Comparison of ENCODE assay signal across 8 mouse cellular contexts in genomic region chr7:19589917-19590316, GRCm38 (mm10). TPM values are rescaled to one million over a fixed set of nuclear protein-coding genes. Genes with fewer than 3 reads are reported as not detected.
DNase-seq lines count a peak whose midpoint lies in the region; ATAC-seq and TF ChIP-seq lines count a peak whose summit lies in the region.

No protein-coding gene starts in this region.

- no peaks in the 10 kb centered on the region for H3K4me1 ChIP-seq in kidney, embryonic 14.5 days (ENCODE audit: control insufficient read depth, insufficient read depth, low read length)
- H3K4me1 ChIP-seq in limb, embryonic 14.5 days (ENCODE audit: control insufficient read depth, insufficient read depth, low read length), result no peaks in the 10 kb centered on the region
- H3K4me1 ChIP-seq in midbrain, postnatal 0 days (ENCODE audit: insufficient read depth, low read length), result no peaks in the 10 kb centered on the region

- H3K36me3 ChIP-seq in kidney, embryonic 14.5 days (ENCODE audit: control insufficient read depth, insufficient read depth, low read length), result peaks cover 100% of the 10 kb centered on the region
- H3K36me3 ChIP-seq in limb, embryonic 14.5 days (ENCODE audit: control insufficient read depth, insufficient read depth, low read length), result peaks cover 97% of the 10 kb centered on the region
- peaks cover 85% of the 10 kb centered on the region for H3K36me3 ChIP-seq in midbrain, postnatal 0 days (ENCODE audit: insufficient read depth, low read length)
- H3K36me3 ChIP-seq in splenic B cell, adult 2 months (ENCODE audit: control insufficient read depth, insufficient read depth, low read length, poor library complexity, severe bottlenecking), result peaks cover 5% of the 10 kb centered on the region; the same call in 1 of the 2 replicates

- H3K4me2 ChIP-seq in kidney, embryonic 14.5 days (replicated peaks; ENCODE audit: low read depth, low read length), result no peak overlapping the region
- no peak overlapping the region for H3K4me2 ChIP-seq in limb, embryonic 14.5 days (replicated peaks; ENCODE audit: low read depth, low read length, severe bottlenecking)
- H3K4me2 ChIP-seq in midbrain, postnatal 0 days (ENCODE audit: low read depth, low read length, poor library complexity, severe bottlenecking), result no peak overlapping the region

- no peak overlapping the region for H3K4me3 ChIP-seq in kidney, embryonic 14.5 days (ENCODE audit: low read length)
- H3K4me3 ChIP-seq in limb, embryonic 14.5 days (replicated peaks; ENCODE audit: low read length), result no peak overlapping the region
- no peak overlapping the region for H3K4me3 ChIP-seq in midbrain, postnatal 0 days (ENCODE audit: low read depth, low read length)

- TF ChIP-seq CTCF in midbrain, postnatal 0 days (IDR thresholded peaks at IDR 0.05), result peak; percentile 93

- H3K27ac ChIP-seq in kidney, embryonic 14.5 days (ENCODE audit: low read depth, low read length), result no peak overlapping the region
- H3K27ac ChIP-seq in limb, embryonic 14.5 days (replicated peaks; ENCODE audit: low read depth, low read length), result no peak overlapping the region
- H3K27ac ChIP-seq in midbrain, postnatal 0 days (ENCODE audit: low read depth, low read length), result 0 out of 2 replicates have a peak overlapping the region, but pooled peaks have one; percentile 38

- no peak overlapping the region for H3K9ac ChIP-seq in kidney, embryonic 14.5 days (ENCODE audit: low read depth, low read length)
- no peak overlapping the region for H3K9ac ChIP-seq in limb, embryonic 14.5 days (ENCODE audit: low read depth, low read length, severe bottlenecking)
- H3K9ac ChIP-seq in midbrain, postnatal 0 days (replicated peaks; ENCODE audit: low read length, poor library complexity, severe bottlenecking), result no peak overlapping the region

- TF ChIP-seq POLR2A in limb, embryonic 14.5 days (IDR thresholded peaks at IDR 0.05; ENCODE audit: borderline replicate concordance, extremely low read depth, insufficient read depth, insufficient read length), result no peak

- H3K27me3 ChIP-seq in kidney, embryonic 14.5 days (ENCODE audit: control insufficient read depth, insufficient read depth, low read length), result no peaks in the 10 kb centered on the region
- no peaks in the 10 kb centered on the region for H3K27me3 ChIP-seq in limb, embryonic 14.5 days (ENCODE audit: control insufficient read depth, insufficient read depth, low read length)
- no peaks in the 10 kb centered on the region for H3K27me3 ChIP-seq in midbrain, postnatal 0 days (ENCODE audit: insufficient read depth, low read length)
- H3K27me3 ChIP-seq in splenic B cell, adult 2 months (ENCODE audit: control insufficient read depth, insufficient read depth, low read length, poor library complexity, severe bottlenecking), result no peaks in the 10 kb centered on the region

- 66% methylated on average over 3 of the region's 3 CpGs for WGBS in kidney, embryonic 14.5 days
- WGBS in limb, embryonic 14.5 days, result 56% methylated on average over 3 of the region's 3 CpGs
- WGBS in midbrain, postnatal 0 days, result 46% methylated on average over 3 of the region's 3 CpGs

- DNase-seq in CD4-positive helper T cell, adult 2 months (ENCODE audit: low read depth, low spot score), result peak; percentile 75
- DNase-seq in adrenal gland, postnatal 10 days, result peak; percentile 84
- DNase-seq in embryo, embryonic 11 days, result peak; percentile 87
- DNase-seq in heart, adult 8-10 months (ENCODE audit: low spot score), result peak; percentile 70
- DNase-seq in limb, embryonic 14.5 days (ENCODE audit: low spot score), result peak; percentile 89
- DNase-seq in midbrain, postnatal 0 days (ENCODE audit: low spot score), result peak; percentile 93
- DNase-seq in splenic B cell, adult 2 months (ENCODE audit: low read depth, low spot score), result peak; percentile 91

- no peaks in the 10 kb centered on the region for H3K9me3 ChIP-seq in kidney, embryonic 14.5 days (ENCODE audit: control insufficient read depth, low read length)
- no peaks in the 10 kb centered on the region for H3K9me3 ChIP-seq in limb, embryonic 14.5 days (ENCODE audit: control insufficient read depth, low read length)
- H3K9me3 ChIP-seq in midbrain, postnatal 0 days (ENCODE audit: low read length), result no peaks in the 10 kb centered on the region

- ATAC-seq in kidney, embryonic 14.5 days (ENCODE audit: low FRiP score, low TSS enrichment), result peak; percentile 40; the same call in 1 of the 2 replicates
- no peak for ATAC-seq in limb, embryonic 14.5 days (ENCODE audit: low FRiP score, low read depth)
- ATAC-seq in midbrain, postnatal 0 days (ENCODE audit: low FRiP score), result peak; percentile 65

RNA-seq across cellular contexts. Expression of gene Gemin7, which starts 12.5 kb away (rescaled TPM):
- total RNA-seq in adrenal gland, postnatal 10 days (2021), result 10 to 100 TPM; 54.7 to 56.2 TPM
- 10 to 100 TPM; 44.9 to 65.4 (median 52.1) TPM for total RNA-seq in heart, adult 8-10 months (2022)
- polyA plus RNA-seq in kidney, embryonic 14.5 days (2014; fragmentation: Nextera tagmentation; extraction: Ambion mirVana), result 168 and 179 TPM in 2 replicates
- 70.6 and 75.8 TPM in 2 replicates for polyA plus RNA-seq in limb, embryonic 14.5 days (2012; rRNA removed)
- 171 TPM in 2 replicates for polyA plus RNA-seq in limb, embryonic 14.5 days (2014; fragmentation: Nextera tagmentation; extraction: Ambion mirVana)
- total RNA-seq in midbrain, postnatal 0 days (2014; rRNA removed), result 58.1 and 70.9 TPM in 2 replicates
- 158 and 181 TPM in 2 replicates for polyA plus RNA-seq in midbrain, postnatal 0 days (2015; fragmentation: Nextera tagmentation; extraction: Ambion mirVana)

RNA-seq across cellular contexts. Expression of gene Zfp296, which starts 12.8 kb away (rescaled TPM):
- under 1 TPM; 0.55 to 0.60 TPM for total RNA-seq in adrenal gland, postnatal 10 days (2021)
- under 1 TPM; 0.25 to 0.84 (median 0.34) TPM for total RNA-seq in heart, adult 8-10 months (2022)
- polyA plus RNA-seq in kidney, embryonic 14.5 days (2014; fragmentation: Nextera tagmentation; extraction: Ambion mirVana), result 0.33 and 0.68 TPM in 2 replicates
- 2.2 and 2.7 TPM in 2 replicates for polyA plus RNA-seq in limb, embryonic 14.5 days (2012; rRNA removed)
- 0.68 and 1.8 TPM in 2 replicates for polyA plus RNA-seq in limb, embryonic 14.5 days (2014; fragmentation: Nextera tagmentation; extraction: Ambion mirVana)
- 0.33 and 1.2 TPM in 2 replicates for total RNA-seq in midbrain, postnatal 0 days (2014; rRNA removed)
- polyA plus RNA-seq in midbrain, postnatal 0 days (2015; fragmentation: Nextera tagmentation; extraction: Ambion mirVana), result 0.11 TPM in 1 of 2 replicates, not detected in the other

RNA-seq across cellular contexts. Expression of gene Clasrp, which starts 14.4 kb away (rescaled TPM):
- total RNA-seq in adrenal gland, postnatal 10 days (2021), result 10 to 100 TPM; 29.6 to 58.3 TPM
- total RNA-seq in heart, adult 8-10 months (2022), result 10 to 100 TPM in 3 of 4 experiments, 1 to 10 TPM in 1; 9.6 to 16.8 (median 12.1) TPM
- polyA plus RNA-seq in kidney, embryonic 14.5 days (2014; fragmentation: Nextera tagmentation; extraction: Ambion mirVana), result 44.3 and 48.4 TPM in 2 replicates
- polyA plus RNA-seq in limb, embryonic 14.5 days (2012; rRNA removed), result 174 and 235 TPM in 2 replicates
- polyA plus RNA-seq in limb, embryonic 14.5 days (2014; fragmentation: Nextera tagmentation; extraction: Ambion mirVana), result 46.5 and 57.5 TPM in 2 replicates
- total RNA-seq in midbrain, postnatal 0 days (2014; rRNA removed), result 74.4 and 97.4 TPM in 2 replicates
- 70.3 and 74.7 TPM in 2 replicates for polyA plus RNA-seq in midbrain, postnatal 0 days (2015; fragmentation: Nextera tagmentation; extraction: Ambion mirVana)

RNA-seq across cellular contexts. Expression of gene Ppp1r37, which starts 27.0 kb away (rescaled TPM):
- total RNA-seq in adrenal gland, postnatal 10 days (2021), result 10 to 100 TPM; 59.2 to 60.8 TPM
- total RNA-seq in heart, adult 8-10 months (2022), result 10 to 100 TPM; 61.6 to 72.9 (median 63.8) TPM
- polyA plus RNA-seq in kidney, embryonic 14.5 days (2014; fragmentation: Nextera tagmentation; extraction: Ambion mirVana), result 6.5 and 23.0 TPM in 2 replicates
- 84.9 and 118 TPM in 2 replicates for polyA plus RNA-seq in limb, embryonic 14.5 days (2012; rRNA removed)
- 5.6 and 6.4 TPM in 2 replicates for polyA plus RNA-seq in limb, embryonic 14.5 days (2014; fragmentation: Nextera tagmentation; extraction: Ambion mirVana)
- total RNA-seq in midbrain, postnatal 0 days (2014; rRNA removed), result 114 and 127 TPM in 2 replicates
- polyA plus RNA-seq in midbrain, postnatal 0 days (2015; fragmentation: Nextera tagmentation; extraction: Ambion mirVana), result 27.8 and 28.1 TPM in 2 replicates

RNA-seq across cellular contexts. Expression of gene Relb, which starts 39.3 kb away (rescaled TPM):
- total RNA-seq in adrenal gland, postnatal 10 days (2021), result 10 to 100 TPM; 18.8 to 21.6 TPM
- 1 to 10 TPM; 6.4 to 9.2 (median 7.7) TPM for total RNA-seq in heart, adult 8-10 months (2022)
- polyA plus RNA-seq in kidney, embryonic 14.5 days (2014; fragmentation: Nextera tagmentation; extraction: Ambion mirVana), result 7.3 and 9.3 TPM in 2 replicates
- polyA plus RNA-seq in limb, embryonic 14.5 days (2012; rRNA removed), result 13.4 and 15.7 TPM in 2 replicates
- polyA plus RNA-seq in limb, embryonic 14.5 days (2014; fragmentation: Nextera tagmentation; extraction: Ambion mirVana), result 9.8 and 10.5 TPM in 2 replicates
- 5.6 and 7.3 TPM in 2 replicates for total RNA-seq in midbrain, postnatal 0 days (2014; rRNA removed)
- polyA plus RNA-seq in midbrain, postnatal 0 days (2015; fragmentation: Nextera tagmentation; extraction: Ambion mirVana), result 5.6 and 6.2 TPM in 2 replicates
